Mouse (Mus musculus): ENCODE data around the gene Pcid2. TPM values are rescaled to one million over a fixed set of nuclear protein-coding genes. Genes with fewer than 3 reads are reported as not detected.
A peak's percentile ranks its signal among the peaks of the same experiment; 100 is the strongest.
"Not testable (repeated sequence)": the region's sequence is repeated elsewhere in the genome, so short reads cannot be mapped to it uniquely, and the experiment has no call there.

The Pcid2 gene
- total RNA-seq (2021), result 1 to 10 TPM; 7.5 to 8.1 TPM
- long read RNA-seq, experiment 1, partial matches to known transcripts, result 0 of 5 reads
- long read RNA-seq, experiment 1, other reads (novel, unspliced or antisense), result 2 of 5 reads
- long read RNA-seq, experiment 2, transcript Pcid2-201 (14 exons, 2,860 nt), result major isoform, 5 of 7 reads
- long read RNA-seq, experiment 2, partial matches to known transcripts, result 1 of 7 reads
- long read RNA-seq, experiment 2, other reads (novel, unspliced or antisense), result 1 of 7 reads

DNA sequence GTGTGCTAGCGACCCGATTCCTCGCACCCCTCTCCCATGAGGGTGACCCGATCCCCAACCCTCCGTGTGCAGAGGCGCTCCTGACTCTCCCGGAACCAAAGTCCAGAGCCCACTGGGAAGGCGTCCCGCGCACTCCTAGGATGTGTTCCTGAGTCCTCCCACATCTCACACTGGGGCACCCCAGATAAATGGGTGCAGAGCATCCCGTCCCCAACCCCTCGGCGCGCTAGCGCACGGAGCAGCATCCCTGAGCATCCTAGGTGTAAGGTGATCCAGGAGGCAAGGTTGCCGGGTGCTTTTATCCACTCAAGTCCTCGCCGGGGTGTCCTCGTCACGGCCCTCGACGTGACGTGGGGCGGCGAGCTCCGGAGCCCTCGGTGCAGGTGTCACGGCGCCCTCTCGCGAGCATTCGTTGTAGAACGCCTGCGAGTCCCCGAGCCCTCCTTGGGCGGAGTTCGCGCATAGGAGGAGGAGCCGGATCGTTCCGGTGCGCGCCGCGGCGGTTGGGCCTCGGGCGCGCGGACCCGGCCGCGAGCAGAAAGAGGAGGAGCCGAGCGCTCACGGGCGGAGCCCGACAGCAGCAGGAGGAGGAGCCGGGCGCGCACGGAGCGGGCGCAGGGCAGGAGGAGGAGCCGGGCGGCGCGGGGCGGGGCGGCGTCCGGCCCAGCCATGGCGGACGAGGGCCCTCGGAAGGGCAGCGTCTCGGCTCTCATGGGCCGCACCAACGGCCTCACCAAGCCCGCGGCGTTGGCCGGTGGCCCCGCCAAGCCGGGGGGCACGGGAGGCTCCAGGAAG lies at the start of gene Pcid2, which contains the start of gene Cul4a:
TSS of gene Pcid2 (minus strand) at position 373 of the 795 bp plus-strand sequence.
TSS of gene Cul4a (plus strand) at position 535 of the 795 bp plus-strand sequence.
- DNase-seq, result peak; percentile 91 to 96
- intact Hi-C loops (cut with DNase I), result loop anchor here (5.0 to 10.0 kb wide), 2 partner anchors 107 to 430 kb away; partner anchors contain the start of gene Tubgcp3

DNA sequence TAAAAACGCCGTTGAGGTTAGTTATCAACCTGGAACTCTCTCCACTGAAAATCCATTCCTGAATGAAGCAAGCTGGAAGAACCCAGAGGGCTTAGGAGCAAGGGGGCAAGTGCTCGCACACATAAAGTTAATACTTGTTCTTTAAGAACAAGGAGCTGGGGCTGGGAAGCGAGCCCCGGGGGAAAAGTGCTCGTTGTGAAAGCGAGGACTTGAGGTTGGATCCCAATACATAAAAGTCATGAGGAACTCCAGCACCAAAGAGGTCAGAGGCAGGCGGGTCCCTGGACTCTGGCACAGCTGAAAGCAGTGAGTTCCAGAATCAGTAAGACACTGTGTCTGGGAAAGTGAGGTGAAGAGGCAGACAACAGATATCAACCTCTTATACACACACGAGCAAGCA lies 48.8 kb upstream of the Pcid2 start:
- DNase-seq, result no peak
- intact Hi-C loops (cut with DNase I), result loop anchor here (10.0 kb wide), 1 partner anchor 51 kb away; the partner anchor contains the start of gene Grtp1

DNA sequence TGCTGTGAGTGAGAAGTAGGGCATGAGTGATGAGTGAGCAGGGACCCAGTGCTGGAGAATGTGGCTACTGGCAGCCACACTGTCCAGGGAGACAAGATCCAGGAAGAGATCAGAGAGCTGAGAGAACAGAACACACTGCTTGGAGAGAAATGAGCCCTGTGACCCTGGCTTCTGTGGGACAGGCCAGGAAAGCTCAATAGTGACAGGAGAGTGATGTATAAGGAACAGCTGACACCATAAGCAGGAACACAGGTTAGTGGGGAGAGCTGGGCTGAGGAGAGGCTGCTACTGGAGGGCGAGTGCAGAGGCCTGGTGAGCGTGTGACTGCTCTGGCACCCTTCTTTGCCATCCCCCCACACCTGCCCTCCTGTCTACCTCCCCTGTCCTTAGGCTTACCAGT lies 45.7 kb upstream of the Pcid2 start:
- intact Hi-C loops (cut with DNase I), result loop anchor here (10.0 kb wide), 1 partner anchor 54 kb away; the partner anchor contains the start of gene Grtp1
- DNase-seq, result peak in 1 of 2 experiments; percentile 15

DNA sequence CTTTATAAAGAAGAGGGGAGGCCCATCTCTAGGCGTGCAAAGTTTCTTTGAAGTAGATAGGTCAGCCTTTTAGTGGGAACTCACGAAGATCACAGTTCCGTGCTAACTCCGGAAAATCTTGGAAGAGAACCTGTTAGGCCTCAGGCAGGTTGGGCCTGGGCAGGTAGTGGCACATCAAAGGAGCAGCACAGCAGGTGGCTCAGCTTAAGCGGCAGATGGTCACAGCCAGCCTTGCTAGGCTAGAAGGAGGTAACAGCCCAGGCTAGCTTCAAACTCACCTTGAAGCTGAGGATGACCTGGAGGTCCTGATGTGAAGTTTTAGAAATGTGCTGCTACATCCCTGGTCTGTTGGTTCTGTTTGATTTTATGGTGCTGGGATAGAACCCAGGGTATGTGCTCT lies 44.6 kb upstream of the Pcid2 start:
- intact Hi-C loops (cut with DNase I), result loop anchor here (10.0 kb wide), 1 partner anchor 55 kb away; the partner anchor contains the start of gene Grtp1
- no peak for DNase-seq

GRCm38 (mm10) chr8:13149287-13149686 lies 44.0 kb upstream of the Pcid2 start:
- DNase-seq, result no peak
- intact Hi-C loops (cut with DNase I), result no loop called here

DNA sequence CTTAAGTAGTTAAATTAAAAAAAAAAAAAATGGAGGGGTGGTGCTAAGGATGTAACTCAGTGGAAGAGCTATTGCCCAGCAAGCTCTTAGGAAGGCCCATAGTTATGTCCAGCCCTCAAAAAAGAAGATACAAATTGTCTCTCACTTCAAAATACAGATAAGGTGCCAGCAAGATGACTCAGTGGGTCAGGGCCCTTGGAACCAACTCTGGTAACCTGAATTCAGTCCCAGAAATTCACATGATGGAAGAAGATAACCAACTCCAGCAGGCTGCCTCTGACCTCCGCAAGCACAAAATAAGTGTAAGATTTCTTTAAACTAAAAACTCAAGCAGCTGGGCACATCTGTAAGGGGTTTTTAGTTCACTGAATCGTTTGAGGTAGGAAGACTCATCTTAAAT lies 43.2 kb upstream of the Pcid2 start:
- intact Hi-C loops (cut with DNase I), result no loop called here

GRCm38 (mm10) chr8:13141681-13142080 lies 36.4 kb upstream of the Pcid2 start:
- intact Hi-C loops (cut with DNase I), result no loop called here
- no peak for DNase-seq

More for the DNA sequence above, 43.2 kb upstream of the Pcid2 start:
- DNase-seq, result no peak

GRCm38 (mm10) chr8:13139641-13140182 lies 34.5 kb upstream of the Pcid2 start:
- no peak for DNase-seq
- intact Hi-C loops (cut with DNase I), result loop anchor here (5.0 kb wide), 1 partner anchor 118 kb away; no protein-coding TSS in a partner anchor

- DNase-seq, result not testable (repeated sequence)
- intact Hi-C loops (cut with DNase I), result loop anchor here (5.0 kb wide), 1 partner anchor 75 kb away; no protein-coding TSS in a partner anchor
These were observed 27.0 kb upstream of the Pcid2 start for GRCm38 (mm10) chr8:13132220-13132619.

GRCm38 (mm10) chr8:13124897-13125296 lies 19.6 kb upstream of the Pcid2 start:
- intact Hi-C loops (cut with DNase I), result no loop called here
- no peak for DNase-seq

- intact Hi-C loops (cut with DNase I), result no loop called here
- no peak for DNase-seq
These were observed 17.7 kb upstream of the Pcid2 start for GRCm38 (mm10) chr8:13122887-13123421.

DNA sequence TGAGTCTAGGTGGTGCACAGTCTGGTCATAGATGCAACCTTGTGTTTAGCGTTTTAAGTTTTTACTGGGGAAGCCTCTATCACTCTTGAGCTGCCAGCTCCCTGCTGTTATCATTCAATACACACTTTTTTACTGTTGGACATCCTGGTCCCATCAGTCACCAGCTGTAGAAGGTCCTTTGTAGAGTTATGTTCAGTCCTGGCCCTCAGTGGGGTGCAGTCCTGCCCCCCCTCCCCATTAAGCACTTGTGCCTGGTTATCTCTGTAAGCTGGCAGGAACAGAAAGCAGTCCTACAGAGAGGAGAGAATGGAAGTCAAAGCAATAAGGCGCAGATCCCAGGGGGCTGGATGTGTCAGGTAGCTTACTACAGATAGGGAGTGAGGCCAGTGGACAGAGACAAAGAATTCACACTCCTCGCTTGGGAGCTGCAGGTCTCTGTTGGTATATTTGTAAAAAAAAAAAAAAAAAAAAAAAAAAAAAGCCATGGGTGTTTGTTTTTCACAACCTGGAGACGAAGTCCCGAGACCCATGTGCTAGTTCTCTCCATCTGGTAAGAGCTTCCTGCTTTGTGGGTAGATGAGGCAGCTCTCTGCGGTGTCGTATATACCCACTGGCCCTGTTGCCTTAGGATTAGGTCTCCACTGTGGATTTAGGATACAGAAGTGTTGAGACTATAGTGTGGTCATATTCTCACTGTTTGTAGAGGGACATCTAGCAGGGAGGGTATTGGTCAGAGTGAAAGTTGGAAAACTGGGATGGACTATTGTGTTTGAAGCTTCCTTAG lies 15.8 kb upstream of the Pcid2 start:
- DNase-seq, result no peak
- intact Hi-C loops (cut with DNase I), result no loop called here

GRCm38 (mm10) chr8:13118516-13118915 lies 13.3 kb upstream of the Pcid2 start:
- DNase-seq, result no peak
- intact Hi-C loops (cut with DNase I), result no loop called here

- DNase-seq, result no peak
- intact Hi-C loops (cut with DNase I), result no loop called here
These were observed 11.8 kb upstream of the Pcid2 start for GRCm38 (mm10) chr8:13117096-13117495.

DNA sequence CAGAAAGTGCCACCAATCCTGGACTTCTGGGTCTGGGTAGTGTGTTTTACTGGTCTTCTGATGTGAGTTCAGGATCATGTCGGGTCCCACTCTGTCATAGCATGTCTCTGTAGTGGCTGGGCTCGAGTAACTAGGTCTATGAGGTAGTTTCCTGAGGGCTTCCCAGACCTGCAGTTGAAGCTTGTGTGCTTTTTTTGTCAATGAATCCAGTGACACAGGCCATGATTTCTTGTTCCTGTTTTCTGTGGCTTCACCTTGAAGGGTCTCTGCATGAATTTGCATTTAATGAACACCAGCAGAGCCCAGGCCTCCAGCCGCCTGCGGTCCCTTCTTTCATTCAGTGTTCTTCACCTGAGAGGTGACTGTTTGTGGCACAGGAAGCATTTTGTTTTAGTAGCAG lies 8.0 kb upstream of the Pcid2 start:
- DNase-seq, result no peak
- intact Hi-C loops (cut with DNase I), result no loop called here

DNA sequence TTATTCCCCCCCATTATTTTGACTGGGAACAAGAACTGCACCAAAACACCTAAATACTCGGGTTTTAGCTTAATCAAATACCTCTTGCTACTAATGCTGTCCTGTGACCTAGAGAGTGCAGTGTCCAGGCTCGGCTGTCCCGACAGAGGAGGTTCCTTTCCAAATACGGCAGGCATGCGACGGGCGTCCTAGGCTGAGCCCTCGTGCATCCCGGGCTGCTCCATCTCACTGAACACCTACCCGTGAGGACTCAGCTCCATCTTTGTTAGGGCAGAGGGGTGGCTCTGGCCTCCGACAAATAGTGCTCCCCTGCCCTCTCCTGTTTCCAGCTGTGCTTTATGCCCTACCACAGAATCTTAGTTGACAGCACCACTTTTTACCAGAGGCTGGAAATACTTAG lies 6.7 kb upstream of the Pcid2 start:
- intact Hi-C loops (cut with DNase I), result no loop called here
- no peak for DNase-seq

DNA sequence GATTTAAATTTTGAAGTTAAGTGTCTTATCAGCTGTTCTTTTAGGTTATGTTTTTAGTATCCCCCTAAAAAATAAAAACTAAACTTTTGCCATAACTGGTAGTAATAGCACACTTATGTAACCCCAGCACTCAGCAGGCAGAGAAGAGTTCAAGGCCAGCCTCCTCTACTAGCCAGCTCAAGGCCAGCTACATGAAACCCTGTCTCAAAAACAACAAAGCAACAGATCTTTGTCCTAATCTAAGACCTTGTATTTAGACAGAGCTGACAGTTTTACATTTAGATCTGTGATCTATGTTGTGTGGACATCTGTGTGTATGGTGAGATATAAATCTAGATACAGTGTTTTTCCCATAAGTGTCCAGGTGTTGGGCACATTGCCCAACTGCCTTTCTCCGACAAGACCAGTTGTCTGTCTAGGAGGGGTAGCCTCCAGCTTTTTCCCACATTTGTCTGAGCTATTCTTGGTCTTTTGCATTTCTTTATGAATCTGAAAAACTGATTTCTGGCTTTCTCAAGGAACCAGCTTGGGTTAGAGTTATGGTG lies 4.2 kb upstream of the Pcid2 start:
- intact Hi-C loops (cut with DNase I), result loop anchor here (5.0 to 10.0 kb wide), 2 partner anchors 103 to 435 kb away; partner anchors contain the start of gene Tubgcp3
- no peak for DNase-seq

DNA sequence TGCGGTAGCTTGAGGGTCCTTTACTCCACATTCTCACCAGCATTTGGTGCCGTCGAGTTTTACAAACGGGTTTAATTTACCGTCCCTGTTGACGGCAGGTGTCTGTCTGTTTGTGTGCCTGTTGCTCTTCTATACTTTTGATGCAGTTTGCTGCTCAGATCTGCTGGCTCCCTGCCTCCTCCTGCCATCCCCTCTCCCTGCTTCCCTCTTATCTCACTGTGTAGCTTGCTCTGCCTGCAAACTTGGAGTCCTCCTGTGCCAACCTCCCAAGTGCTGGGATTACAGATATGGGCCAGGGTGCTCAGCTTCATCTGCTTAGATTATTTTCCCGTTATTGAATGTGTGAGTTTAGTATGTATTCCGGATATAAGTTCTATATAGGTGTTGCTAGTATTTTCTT lies 3.7 kb upstream of the Pcid2 start:
- DNase-seq, result no peak
- intact Hi-C loops (cut with DNase I), result loop anchor here (5.0 to 10.0 kb wide), 2 partner anchors 103 to 434 kb away; partner anchors contain the start of gene Tubgcp3

- no peak for DNase-seq
- intact Hi-C loops (cut with DNase I), result loop anchor here (5.0 to 10.0 kb wide), 2 partner anchors 104 to 433 kb away; partner anchors contain the start of gene Tubgcp3
These were observed 2.9 kb upstream of the Pcid2 start for GRCm38 (mm10) chr8:13107990-13108638.

Data from gastrocnemius, postnatal 36 days (tissue).